Mouse (Mus musculus): ENCODE results near the gene Gabrb1. TPM values are rescaled to one million over a fixed set of nuclear protein-coding genes. Genes with fewer than 3 reads are reported as not detected.

Gabrb1 gene
- total RNA-seq, 2 experiments from 2014 or later = 0.03 TPM; not detected in 1

DNA sequence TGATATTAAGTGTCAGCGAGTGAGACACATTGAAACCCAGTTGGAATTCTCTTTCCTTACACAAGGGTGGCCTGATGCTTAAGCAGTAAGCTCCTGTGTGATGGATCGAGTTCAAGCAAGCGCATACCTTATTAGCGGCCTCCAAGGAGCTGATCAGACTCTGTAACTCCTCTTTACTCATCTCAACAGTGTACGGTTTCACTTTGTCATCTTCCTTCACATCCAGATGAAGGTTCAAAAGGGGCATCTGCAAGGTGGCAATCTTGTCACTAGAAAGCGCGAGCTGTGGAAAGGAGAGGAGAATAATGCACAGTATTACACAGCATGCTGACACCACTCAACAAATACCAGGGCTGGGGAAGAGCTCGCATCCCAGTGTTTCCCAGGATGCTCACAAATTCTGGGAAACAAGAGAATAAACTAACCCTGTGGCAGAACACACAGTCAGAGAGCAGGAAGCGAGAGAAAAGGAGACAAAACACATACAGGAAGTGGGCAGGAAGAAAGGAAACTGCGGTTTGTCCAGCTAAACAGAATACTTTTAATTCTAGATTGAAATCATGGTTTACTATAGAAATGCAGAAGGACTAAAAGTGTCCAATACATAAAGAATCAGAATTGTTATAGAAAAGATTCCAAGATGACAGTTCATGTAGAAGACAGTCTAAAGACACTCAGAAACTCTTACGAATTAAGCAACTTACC, 503.0 kb downstream of the Gabrb1 start:
- H3K4me3 ChIP-seq = no peak overlapping the region
- DNase-seq = no peak
- no peak overlapping the region for H3K27ac ChIP-seq
- intact Hi-C loops (cut with DNase I) = no loop called here
- TF ChIP-seq CTCF (IDR thresholded peaks at IDR 0.05) = no peak

- H3K4me3 ChIP-seq = no peak overlapping the region
- DNase-seq = no peak
- no peak for TF ChIP-seq CTCF (IDR thresholded peaks at IDR 0.05)
- intact Hi-C loops (cut with DNase I) = no loop called here
- H3K27ac ChIP-seq = no peak overlapping the region
Measured at GRCm38 (mm10) chr5:72162855-72163254, 504.9 kb downstream of the Gabrb1 start.

- no peak for TF ChIP-seq CTCF (IDR thresholded peaks at IDR 0.05)
- Histone ChIP-seq H3K4me3 (no peak overlapping the region), H3K27ac (no peak overlapping the region)
- no peak for DNase-seq
- intact Hi-C loops (cut with DNase I) = no loop called here
Measured at GRCm38 (mm10) chr5:72164386-72164785, 506.5 kb downstream of the Gabrb1 start.

- H3K27ac ChIP-seq = peak within 1 kb of the TSS; percentile 90
Measured at GRCm38 (mm10) chr5:72167594-72168284, 509.8 kb downstream of the Gabrb1 start, which contains the start of gene Commd8. Gene Commd8, minus strand, starts transcription at chr5:72168189.

DNA sequence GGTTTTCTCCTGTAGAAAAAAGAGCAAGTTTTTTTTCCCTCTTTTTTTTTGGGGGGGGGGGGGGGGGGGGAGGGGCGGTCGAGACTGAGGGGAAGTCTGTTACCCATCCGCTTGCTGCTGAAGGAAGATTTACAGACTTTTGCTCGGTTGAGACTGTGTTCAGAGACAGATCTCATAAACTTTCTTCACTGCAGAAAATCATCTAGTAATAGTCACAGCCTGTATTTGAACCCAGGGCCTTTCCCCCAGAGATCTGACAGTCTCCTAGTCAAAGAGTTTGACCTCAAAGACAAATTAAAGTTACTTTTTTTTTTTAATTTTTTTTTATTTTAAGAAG, 510.3 kb downstream of the Gabrb1 start:
- peak overlapping the region; percentile 90 for H3K27ac ChIP-seq
- no peak for TF ChIP-seq CTCF (IDR thresholded peaks at IDR 0.05)
- intact Hi-C loops (cut with DNase I) = no loop called here
- H3K4me3 ChIP-seq = peak overlapping the region; percentile 85
- no peak for DNase-seq

More at GRCm38 (mm10) chr5:72167594-72168284, 509.8 kb downstream of the Gabrb1 start, which contains the start of gene Commd8:
- DNase-seq = peak; percentile 95
- intact Hi-C loops (cut with DNase I) = no loop called here
- no peak for TF ChIP-seq CTCF (IDR thresholded peaks at IDR 0.05)
- peak within 1 kb of the TSS; percentile 85 for H3K4me3 ChIP-seq

DNA sequence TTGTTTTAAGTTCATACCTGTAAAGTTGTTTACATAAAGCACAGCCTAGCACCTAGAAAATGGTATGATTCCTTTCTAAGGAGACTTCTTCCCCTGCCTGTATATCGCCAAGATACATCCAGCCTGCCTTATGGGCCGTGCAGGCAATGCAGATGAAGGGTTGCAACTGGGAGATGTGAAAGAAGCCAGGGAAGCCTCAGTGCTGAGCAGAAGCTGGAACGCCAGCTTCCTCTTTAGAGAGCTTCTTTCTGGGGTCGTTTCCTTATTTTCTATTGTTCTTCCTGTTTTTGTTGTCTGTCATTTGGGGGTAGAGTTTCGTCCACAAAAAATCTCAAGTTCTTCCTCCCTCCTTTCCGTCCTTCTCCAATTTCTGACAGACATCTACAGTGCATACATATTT, 512.2 kb downstream of the Gabrb1 start:
- DNase-seq = no peak
- Histone ChIP-seq H3K4me3 (no peak overlapping the region), H3K27ac (no peak overlapping the region)
- intact Hi-C loops (cut with DNase I) = no loop called here
- TF ChIP-seq CTCF (IDR thresholded peaks at IDR 0.05) = no peak

DNA sequence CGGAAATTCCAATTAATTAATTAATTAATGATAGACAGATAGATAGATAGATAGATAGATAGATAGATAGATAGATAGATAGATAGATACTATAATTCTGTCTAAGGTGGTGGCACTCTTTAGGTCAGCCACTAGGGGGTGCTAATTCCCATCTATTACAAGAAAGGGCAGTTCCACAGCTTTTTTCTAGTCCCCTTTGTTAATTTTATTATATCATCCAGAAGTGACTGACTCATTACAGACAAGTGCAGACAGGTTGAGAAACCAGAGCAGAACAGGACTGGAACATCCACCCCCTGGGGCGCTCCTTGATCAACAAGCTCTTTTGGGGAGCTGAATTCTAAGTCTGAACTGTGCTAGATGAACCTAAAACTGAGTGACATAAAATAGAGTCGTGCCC, 514.8 kb downstream of the Gabrb1 start:
- Histone ChIP-seq H3K27ac (no peak overlapping the region), H3K4me3 (no peak overlapping the region)
- intact Hi-C loops (cut with DNase I) = loop anchor here (1.0 kb wide), 1 partner anchor 97 kb away; no protein-coding TSS in a partner anchor
- peak; percentile 82 for TF ChIP-seq CTCF (IDR thresholded peaks at IDR 0.05)
- DNase-seq = no peak

DNA sequence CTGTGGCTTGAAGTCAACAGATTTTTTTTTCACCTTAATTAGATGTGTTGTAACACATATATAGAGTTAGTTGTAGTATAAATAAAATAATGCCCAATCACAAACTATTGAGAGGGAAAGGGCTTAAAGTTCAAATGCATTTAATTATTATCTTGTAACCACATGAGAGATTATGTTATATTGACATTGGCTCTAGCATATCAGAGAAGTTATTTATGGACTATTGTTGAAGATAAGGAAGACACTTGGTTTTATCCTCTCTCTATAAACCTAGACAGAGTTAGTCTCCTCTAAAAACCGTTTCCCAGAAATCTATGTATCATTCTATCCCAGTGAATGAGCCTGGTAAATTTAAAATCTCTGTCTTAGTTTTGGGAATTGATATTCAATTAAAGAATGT, 515.6 kb downstream of the Gabrb1 start:
- no peak overlapping the region for H3K4me3 ChIP-seq
- no peak for DNase-seq
- no peak for TF ChIP-seq CTCF (IDR thresholded peaks at IDR 0.05)
- no peak overlapping the region for H3K27ac ChIP-seq
- intact Hi-C loops (cut with DNase I) = no loop called here

DNA sequence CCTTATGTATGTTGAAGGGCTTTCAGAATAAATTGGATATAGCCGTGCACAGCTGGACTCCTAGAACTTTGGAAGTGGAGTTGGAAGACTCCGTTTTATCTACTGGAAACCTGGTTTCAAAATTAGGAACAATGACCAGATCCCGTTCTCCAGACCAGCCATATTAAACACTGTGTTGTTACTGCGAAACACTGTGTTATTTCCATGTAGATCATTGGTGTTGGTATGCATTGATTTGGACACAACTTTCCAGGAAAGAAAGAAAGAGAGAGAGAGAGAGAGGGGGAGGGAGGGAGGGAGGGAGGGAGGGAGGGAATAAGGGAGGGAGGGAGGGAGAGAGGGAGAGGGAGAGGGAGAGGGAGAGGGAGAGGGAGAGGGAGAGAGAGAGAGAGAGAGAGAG, 517.1 kb downstream of the Gabrb1 start:
- H3K27ac ChIP-seq = no peak overlapping the region
- no peak overlapping the region; the same call in 1 of the 2 replicates for H3K4me3 ChIP-seq
- DNase-seq = no peak
- intact Hi-C loops (cut with DNase I) = loop anchor here (5.0 kb wide), 1 partner anchor 47 kb away; no protein-coding TSS in a partner anchor
- TF ChIP-seq CTCF (IDR thresholded peaks at IDR 0.05) = no peak

- TF ChIP-seq CTCF (IDR thresholded peaks at IDR 0.05) = no peak
- Histone ChIP-seq H3K4me3 (peak overlapping the region; percentile 47), H3K27ac (no peak overlapping the region)
- intact Hi-C loops (cut with DNase I) = loop anchor here (5.0 kb wide), 1 partner anchor 47 kb away; no protein-coding TSS in a partner anchor
- DNase-seq = no peak
Measured at GRCm38 (mm10) chr5:72175530-72175929, 517.6 kb downstream of the Gabrb1 start.

DNA sequence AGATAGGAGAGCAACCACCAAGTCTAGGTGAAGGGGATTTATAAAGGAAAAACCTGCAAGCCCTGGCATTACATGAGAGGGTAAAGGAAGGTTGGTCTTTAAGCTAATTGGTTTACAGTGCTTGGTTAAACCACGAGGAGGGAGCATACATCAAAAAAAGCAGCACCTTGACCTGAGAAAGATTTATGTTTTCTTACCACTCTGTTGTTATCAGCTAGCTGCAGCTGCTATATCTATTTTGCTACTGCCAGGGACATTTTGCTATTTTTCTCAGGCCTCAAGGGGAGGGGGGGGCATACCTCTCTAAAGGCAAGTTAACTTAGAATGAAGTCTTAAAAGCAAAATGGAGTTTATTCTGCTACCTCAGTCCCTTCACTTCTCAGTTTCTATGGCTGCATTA, 523.3 kb downstream of the Gabrb1 start:
- Histone ChIP-seq H3K27ac (no peak overlapping the region), H3K4me3 (no peak overlapping the region)
- TF ChIP-seq CTCF (IDR thresholded peaks at IDR 0.05) = no peak
- intact Hi-C loops (cut with DNase I) = loop anchor here (2.0 kb wide), 1 partner anchor 24 kb away; no protein-coding TSS in a partner anchor
- no peak for DNase-seq

DNA sequence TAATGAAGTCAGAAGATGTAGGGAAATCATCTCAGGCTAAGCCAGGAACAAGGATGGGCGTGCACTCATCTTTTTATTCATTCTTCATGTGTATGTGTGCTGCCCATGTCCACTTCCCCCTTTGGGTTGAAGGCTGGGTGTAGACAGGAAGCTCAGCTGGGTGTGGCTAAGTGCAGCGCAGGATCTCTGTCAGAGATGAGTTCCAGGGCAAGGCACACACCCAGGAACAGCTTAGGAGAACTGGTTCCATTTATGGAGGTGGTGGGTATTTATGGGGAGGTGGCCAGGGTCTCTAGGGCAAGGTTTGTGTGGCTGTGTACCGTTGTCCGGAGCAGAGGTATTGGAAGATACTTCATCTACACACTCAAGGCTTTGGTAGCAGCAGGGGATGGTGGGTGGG, 524.9 kb downstream of the Gabrb1 start:
- DNase-seq = no peak
- Histone ChIP-seq H3K27ac (peak overlapping the region; percentile 20; the same call in 1 of the 2 replicates), H3K4me3 (peak overlapping the region; percentile 23; the same call in 1 of the 2 replicates)
- intact Hi-C loops (cut with DNase I) = no loop called here
- TF ChIP-seq CTCF (IDR thresholded peaks at IDR 0.05) = no peak

DNA sequence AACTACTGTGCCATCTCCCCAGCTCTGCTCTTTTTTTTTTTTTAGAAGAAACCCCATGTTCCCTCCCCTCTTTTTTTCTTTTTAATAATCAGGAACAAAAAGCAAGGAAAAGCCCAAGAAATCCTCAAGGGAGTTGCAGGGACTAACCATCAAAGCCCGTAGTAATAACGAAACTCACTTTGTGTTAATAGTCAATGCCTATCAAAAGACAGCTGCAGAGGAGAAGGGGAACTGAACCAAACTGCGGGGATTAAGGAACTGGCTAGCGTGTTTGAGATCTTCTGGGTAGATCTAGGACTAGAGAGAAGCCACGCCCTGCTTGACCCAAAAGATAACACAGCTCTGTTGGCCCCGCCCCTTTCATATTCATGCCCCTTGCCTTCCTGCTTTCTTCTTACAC, 526.0 kb downstream of the Gabrb1 start:
- intact Hi-C loops (cut with DNase I) = no loop called here
- DNase-seq = peak; percentile 42
- peak overlapping the region; percentile 26 for H3K4me3 ChIP-seq
- H3K27ac ChIP-seq = 0 out of 2 replicates have a peak overlapping the region, but pooled peaks have one; percentile 38
- TF ChIP-seq CTCF (IDR thresholded peaks at IDR 0.05) = no peak
